Mouse (Mus musculus) E14TG2a.4 (cell line): Measurements from ENCODE around the gene Egfr.

Experiments
- H3K27me3 ChIP-seq: 2 replicates; pipeline ENCODE4 v1.6.1; 2014; ENCODE audit warnings: low read length, control low read depth; ENCODE audit not compliant: insufficient read depth
- H3K36me3 ChIP-seq: 2 replicates; pipeline ENCODE4 v1.6.1; 2014; ENCODE audit warnings: low read length, control low read depth; ENCODE audit not compliant: insufficient read depth
- H3K4me1 ChIP-seq: replicated peaks from 2 replicates; pipeline ENCODE4 v1.6.1; 2014; ENCODE audit warnings: low read depth, low read length, control low read depth
- H3K4me3 ChIP-seq: replicated peaks from 2 replicates; pipeline ENCODE4 v1.5.1; 2014; ENCODE audit warnings: mild to moderate bottlenecking, low read length
- H3K9me3 ChIP-seq: 2 replicates; pipeline ENCODE4 v1.6.1; 2014; ENCODE audit warnings: low read length, control low read depth
- CTCF ChIP-seq: conservative IDR thresholded peaks from 2 replicates; pipeline ENCODE4 v1.5.1; 2014; ENCODE audit warnings: low read length
- NANOG ChIP-seq: IDR thresholded peaks from 2 replicates; pipeline ENCODE4 v1.6.1; 2014; ENCODE audit warnings: borderline replicate concordance, low read length, mixed read lengths
- POU5F1 ChIP-seq: IDR thresholded peaks from 2 replicates; pipeline ENCODE4 v1.6.1; 2014; ENCODE audit warnings: low read length, borderline replicate concordance

Gene Egfr

DNA sequence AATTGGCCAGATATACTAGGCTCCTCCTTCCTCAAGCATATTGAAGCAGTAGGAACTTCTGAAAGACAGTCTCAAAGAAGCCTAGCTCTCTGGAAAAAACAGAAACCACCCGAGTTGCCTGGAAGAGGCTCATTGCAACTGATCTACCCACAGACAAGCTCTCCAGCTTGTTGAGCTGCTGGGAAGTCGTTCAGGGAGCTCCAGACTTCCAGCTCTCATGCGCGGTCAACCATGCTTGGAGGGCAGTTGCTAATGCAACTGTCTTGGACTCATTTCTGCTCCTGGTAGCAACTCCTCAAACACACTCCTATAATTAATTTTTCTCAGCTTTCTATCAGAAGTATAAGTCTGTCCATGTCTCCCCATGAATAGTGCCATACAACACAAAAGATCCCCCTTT is 191.0 kb downstream of the Egfr start:
- Histone ChIP-seq H3K4me3 (no peak overlapping the region), H3K4me1 (0 out of 2 replicates have a peak, but pooled peaks cover under 1% of the 10 kb centered on the region), H3K36me3 (no peaks in the 10 kb centered on the region), H3K27me3 (no peaks in the 10 kb centered on the region), H3K9me3 (no peaks in the 10 kb centered on the region)
- TF ChIP-seq CTCF (no peak), NANOG (no peak), POU5F1 (no peak)

DNA sequence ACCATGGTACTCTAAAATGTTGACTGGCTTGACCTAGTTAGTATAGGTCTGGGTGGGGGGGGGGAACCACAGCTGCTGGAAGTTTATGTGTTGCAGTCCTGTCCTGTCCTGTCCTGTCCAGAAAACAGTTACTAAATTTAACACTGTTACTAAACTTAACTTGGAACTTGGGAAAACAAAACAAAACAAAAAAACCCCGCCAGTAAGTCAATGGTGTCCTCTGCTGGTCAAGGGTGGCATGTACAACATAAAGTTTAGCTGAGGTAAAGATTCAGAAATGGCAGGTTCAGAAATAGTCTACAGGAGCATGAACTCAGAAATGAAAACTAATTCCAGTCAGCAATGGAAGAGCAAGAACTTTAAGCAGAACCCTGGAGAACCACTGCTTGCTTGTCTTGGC is 196.8 kb downstream of the Egfr start:
- Histone ChIP-seq H3K36me3 (no peaks in the 10 kb centered on the region), H3K4me1 (peaks cover 32% of the 10 kb centered on the region), H3K4me3 (no peak overlapping the region), H3K9me3 (no peaks in the 10 kb centered on the region), H3K27me3 (no peaks in the 10 kb centered on the region)
- peak; percentile 96 for TF ChIP-seq CTCF
- no peak for TF ChIP-seq NANOG

DNA sequence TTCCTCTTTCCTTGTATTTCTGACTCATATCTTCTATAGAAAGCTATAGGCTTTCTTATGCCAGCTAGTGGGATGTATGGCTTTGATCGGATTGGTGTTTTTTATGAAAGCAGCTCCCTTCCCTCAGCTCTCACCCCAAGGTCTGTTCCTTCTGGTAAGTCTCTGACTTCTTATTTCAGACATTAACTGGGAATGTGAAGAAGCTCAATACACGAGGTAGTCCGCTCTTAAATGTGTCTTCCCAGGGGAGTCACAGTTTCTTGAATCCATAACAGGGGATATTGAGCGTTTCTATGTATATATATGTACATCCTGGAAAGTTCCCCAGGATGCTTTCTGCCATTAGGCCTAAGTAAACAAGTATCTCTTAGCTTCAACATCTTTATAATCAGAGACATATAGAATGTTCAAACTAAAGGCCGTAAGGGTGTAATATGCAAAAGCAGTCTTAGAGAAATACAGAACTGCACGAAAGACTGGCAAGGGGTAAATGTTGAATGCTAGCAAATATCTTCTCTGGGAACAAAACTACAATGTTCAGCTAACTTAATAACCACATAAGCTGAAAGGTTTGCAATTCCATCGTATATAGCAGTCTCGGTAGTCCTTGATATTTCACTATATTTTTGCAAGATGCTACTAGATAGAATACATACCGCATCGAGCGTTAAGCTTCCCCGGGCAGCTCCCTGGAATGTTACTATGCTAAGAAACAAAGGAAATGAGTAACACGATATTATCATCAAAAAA is 198.4 kb downstream of the Egfr start:
- H3K4me3 ChIP-seq = peak overlapping the region; percentile 76
- H3K27me3 ChIP-seq = no peaks in the 10 kb centered on the region
- H3K36me3 ChIP-seq = no peaks in the 10 kb centered on the region
- peaks cover 32% of the 10 kb centered on the region for H3K4me1 ChIP-seq
- H3K9me3 ChIP-seq = no peaks in the 10 kb centered on the region
- TF ChIP-seq CTCF (no peak), NANOG (no peak), POU5F1 (no peak)

DNA sequence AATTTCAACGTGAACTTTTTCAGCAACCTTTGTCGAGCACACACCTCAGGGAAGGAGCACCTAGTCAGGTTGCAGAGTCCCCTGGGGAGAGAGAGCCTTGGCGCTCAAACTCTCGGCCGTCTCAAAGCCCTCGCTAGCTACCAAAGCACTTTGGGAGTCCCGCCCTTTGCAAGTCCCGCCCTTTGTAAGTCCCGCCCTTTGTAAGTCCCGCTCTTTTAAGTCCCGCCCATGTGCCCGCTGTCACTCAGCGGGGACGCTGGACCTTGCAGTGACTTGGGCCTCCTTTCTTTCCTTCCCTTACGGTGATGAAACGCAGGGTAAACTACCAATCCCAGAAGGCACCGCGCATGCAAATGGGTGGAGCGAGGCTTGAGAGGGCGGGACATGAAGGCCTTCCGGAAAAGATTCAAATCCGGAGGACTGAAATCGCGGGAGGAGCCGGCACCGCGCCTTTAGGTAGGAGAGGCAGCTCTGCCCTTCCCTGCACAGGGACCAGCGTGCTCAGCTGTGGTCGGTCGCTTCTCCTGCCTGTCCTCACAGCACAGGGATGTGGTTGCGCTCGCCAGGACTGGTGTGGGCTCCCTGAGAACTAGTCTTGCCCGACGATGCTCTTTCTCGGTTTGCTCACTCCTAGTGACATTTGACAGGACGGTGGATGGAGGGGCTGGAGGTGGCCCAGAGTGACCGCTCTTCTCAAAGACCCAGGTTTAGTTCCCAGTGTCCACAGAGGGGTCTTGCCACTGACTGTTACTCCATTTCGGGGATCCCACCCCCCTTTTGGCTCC is 199.2 kb downstream of the Egfr start, which contains the start of gene Fbxo48:
Gene Fbxo48, plus strand, starts transcription at position 400 of the 785 bp plus-strand sequence.
- no peak for TF ChIP-seq CTCF
- no peak for TF ChIP-seq POU5F1
- TF ChIP-seq NANOG = no peak

DNA sequence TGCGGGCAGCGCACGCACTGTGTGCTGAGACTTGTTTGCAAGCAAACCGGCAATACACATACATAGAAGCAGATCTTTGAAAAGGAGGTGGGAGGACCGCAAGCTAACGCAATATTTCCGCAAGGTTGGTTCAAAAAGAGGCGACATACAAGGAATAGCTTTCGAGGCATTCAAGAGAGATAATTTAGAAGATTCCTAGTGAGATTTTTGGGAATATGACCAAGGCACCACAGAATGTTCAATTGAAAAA is 199.7 kb downstream of the Egfr start:
- Histone ChIP-seq H3K4me3 (peak overlapping the region; percentile 90), H3K9me3 (no peaks in the 10 kb centered on the region), H3K4me1 (peaks cover 32% of the 10 kb centered on the region), H3K27me3 (no peaks in the 10 kb centered on the region), H3K36me3 (0 out of 2 replicates have a peak, but pooled peaks cover 6% of the 10 kb centered on the region)
- TF ChIP-seq CTCF (no peak), POU5F1 (no peak), NANOG (no peak)

More for the DNA sequence above, 199.2 kb downstream of the Egfr start, which contains the start of gene Fbxo48:
- H3K27me3 ChIP-seq = no peaks in the 10 kb centered on the region
- H3K4me1 ChIP-seq = peaks cover 32% of the 10 kb centered on the region
- H3K36me3 ChIP-seq = 0 out of 2 replicates have a peak, but pooled peaks cover 2% of the 10 kb centered on the region
- H3K9me3 ChIP-seq = no peaks in the 10 kb centered on the region
- peak within 1 kb of the TSS; percentile 90 for H3K4me3 ChIP-seq

DNA sequence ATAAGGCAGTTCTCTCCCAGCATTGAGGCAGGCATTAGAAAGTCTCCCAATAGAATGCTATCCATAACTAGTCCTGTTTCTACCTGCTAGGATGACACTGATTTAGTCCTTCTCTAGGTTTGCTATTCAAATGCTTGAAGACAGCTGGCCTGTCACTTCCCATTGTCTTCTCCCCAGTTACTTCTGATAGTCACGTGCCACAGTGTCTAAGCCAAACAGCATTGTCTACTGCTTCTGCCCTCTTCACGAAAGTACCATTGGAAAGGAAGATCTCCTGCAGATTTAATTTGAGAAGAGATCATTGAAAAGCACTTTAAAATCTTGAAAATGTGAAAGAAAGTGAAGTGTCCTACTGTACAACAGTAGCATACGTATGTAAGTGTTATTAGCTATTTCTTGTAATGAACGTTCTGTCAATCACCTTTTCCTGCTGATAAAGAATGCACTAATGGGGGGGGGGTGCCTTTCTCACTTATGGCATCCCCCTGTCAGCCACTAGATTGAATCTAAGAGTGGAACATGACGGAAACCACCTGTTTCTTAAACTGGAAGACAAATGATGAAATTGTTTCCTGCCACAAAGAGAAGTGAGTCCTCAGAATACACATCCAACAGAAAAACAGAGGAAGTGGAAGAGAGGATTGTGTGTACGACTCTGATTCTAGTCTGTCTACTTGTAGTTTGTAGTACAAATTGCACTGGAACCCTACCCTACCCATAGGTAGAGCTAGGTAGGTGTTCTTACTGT is 204.3 kb downstream of the Egfr start:
- Histone ChIP-seq H3K27me3 (no peaks in the 10 kb centered on the region), H3K9me3 (peaks cover 5% of the 10 kb centered on the region), H3K36me3 (0 out of 2 replicates have a peak, but pooled peaks cover 6% of the 10 kb centered on the region), H3K4me1 (peaks cover 10% of the 10 kb centered on the region), H3K4me3 (no peak overlapping the region)
- TF ChIP-seq POU5F1 = no peak
- TF ChIP-seq NANOG = no peak
- no peak for TF ChIP-seq CTCF

DNA sequence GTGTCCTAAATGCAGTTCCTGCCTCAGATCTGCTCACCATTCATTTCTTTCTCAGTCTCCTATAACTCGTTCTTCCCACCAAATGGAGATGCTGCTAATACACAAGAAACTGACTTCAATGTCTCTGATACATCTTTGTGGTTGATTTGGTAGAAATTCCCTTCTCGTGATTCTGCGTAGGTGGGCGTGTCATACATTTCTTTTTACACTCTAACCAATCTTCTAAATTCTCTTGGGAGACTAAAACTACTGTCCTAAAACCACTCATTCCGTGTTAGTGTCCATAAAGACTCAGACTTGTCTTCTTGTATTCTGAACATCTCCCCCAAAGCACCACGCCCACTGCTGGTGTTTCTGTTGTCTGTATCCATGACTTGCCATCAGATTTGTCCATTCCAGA is 205.0 kb downstream of the Egfr start:
- 0 out of 2 replicates have a peak, but pooled peaks cover 6% of the 10 kb centered on the region for H3K36me3 ChIP-seq
- TF ChIP-seq NANOG (no peak), CTCF (no peak), POU5F1 (no peak)
- no peak overlapping the region for H3K4me3 ChIP-seq
- no peaks in the 10 kb centered on the region for H3K27me3 ChIP-seq
- peaks cover 3% of the 10 kb centered on the region for H3K4me1 ChIP-seq
- H3K9me3 ChIP-seq = peaks cover 8% of the 10 kb centered on the region

DNA sequence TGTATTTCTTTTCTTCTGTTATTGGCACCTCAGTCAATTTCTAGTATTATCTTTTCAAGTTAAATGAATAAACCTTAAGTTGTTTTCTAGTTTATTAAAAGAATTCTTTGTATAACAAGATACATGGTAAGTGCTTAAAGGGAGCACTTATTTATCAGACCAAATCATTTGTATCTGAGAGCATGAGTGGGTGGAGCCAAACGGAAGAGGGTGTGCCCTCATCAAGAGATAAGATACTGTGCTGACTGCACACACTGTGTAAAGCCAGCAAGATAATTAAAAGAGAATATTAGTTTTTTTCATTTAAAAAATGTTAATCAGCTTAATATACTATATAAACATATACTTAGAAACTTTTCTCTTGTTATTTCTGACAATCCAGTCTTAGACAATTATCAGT is 206.5 kb downstream of the Egfr start:
- TF ChIP-seq NANOG (no peak), CTCF (no peak), POU5F1 (no peak)
- Histone ChIP-seq H3K36me3 (0 out of 2 replicates have a peak, but pooled peaks cover 6% of the 10 kb centered on the region), H3K4me1 (no peaks in the 10 kb centered on the region), H3K4me3 (no peak overlapping the region), H3K27me3 (no peaks in the 10 kb centered on the region), H3K9me3 (peaks cover 8% of the 10 kb centered on the region)
